Mouse (Mus musculus) heart, adult 2 months (tissue): ENCODE data around the gene Pkp2. TPM values are rescaled to one million over a fixed set of nuclear protein-coding genes. Genes with fewer than 3 reads are reported as not detected.

ENCODE experiments used
- DNase-seq, 2 experiments: peaks; one replicate each; pipeline ENCODE4 v3.0.0; 2021
- H3K27ac ChIP-seq: fragments of 200-600 bp; 2 replicates; pipeline ENCODE4 v1.8.1; 2022
- H3K27me3 ChIP-seq: fragments of 200-500 bp; 2 replicates; pipeline ENCODE4 v1.6.1; 2012; ENCODE audit warnings: mild to moderate bottlenecking, low read length, inconsistent platforms, mixed read lengths; ENCODE audit not compliant: control insufficient read depth, insufficient read depth
- H3K36me3 ChIP-seq: fragments of 200-500 bp; 2 replicates; pipeline ENCODE4 v1.6.1; 2012; ENCODE audit warnings: low read length, inconsistent platforms; ENCODE audit not compliant: control insufficient read depth, insufficient read depth
- H3K4me1 ChIP-seq: fragments of 200-500 bp; 2 replicates; pipeline ENCODE4 v1.6.1; 2011; ENCODE audit warnings: low read length; ENCODE audit not compliant: control insufficient read depth, insufficient read depth
- H3K4me3 ChIP-seq: fragments of 200-600 bp; 2 replicates; pipeline ENCODE4 v1.8.1; 2022
- H3K79me2 ChIP-seq: fragments of 200-500 bp; replicated peaks from 2 replicates; pipeline ENCODE4 v1.6.1; 2012; ENCODE audit warnings: mild to moderate bottlenecking, inconsistent platforms, low read length, moderate library complexity, mixed read lengths; ENCODE audit not compliant: control insufficient read depth, insufficient read depth
- H3K9ac ChIP-seq: fragments of 200-500 bp; 2 replicates; pipeline ENCODE4 v1.6.1; 2012; ENCODE audit warnings: low read depth, mild to moderate bottlenecking, control low read depth, inconsistent platforms, low read length, mixed read lengths
- CTCF ChIP-seq: fragments of 200-600 bp; IDR thresholded peaks from 2 replicates; pipeline ENCODE4 v1.8.1; 2022; ENCODE audit warnings: antibody characterized with exemption, mild to moderate bottlenecking, moderate library complexity
- EP300 ChIP-seq: fragments of 200-500 bp; IDR thresholded peaks from 2 replicates; pipeline ENCODE4 v1.6.1; 2011; ENCODE audit warnings: low read depth, low read length, control low read depth; ENCODE audit not compliant: insufficient read depth
- POLR2A ChIP-seq: fragments of 200-500 bp; IDR thresholded peaks from 2 replicates; pipeline ENCODE4 v1.6.1; 2011; ENCODE audit warnings: mild to moderate bottlenecking, low read depth, low read length, control low read depth; ENCODE audit not compliant: insufficient read depth
- WGBS: fragments of 180-500 bp; shearing (Covaris S2); methylation state at CpG from one replicate; pipeline ENCODE4 v1.1.7; 2018; 5-methylcytosine and 5-hydroxymethylcytosine counted together
- intact Hi-C: fragments of 180-260 bp; cut with DNase I; formaldehyde crosslinking; loops from one replicate; pipeline ENCODE4 v1.15.1; 2025
- polyA plus RNA-seq: library from polyadenylated mRNA; depleted of rRNA; stranded (reverse); fragments of >200 nt; gene quantifications from 2 replicates; pipeline ENCODE4 v1.2.3, GENCODE M21; 2012
- total RNA-seq, 2 experiments: library from RNA; stranded (reverse); gene quantifications; 2 replicates each; pipeline ENCODE4 v1.2.3; 2021

The Pkp2 gene
- total and polyA plus RNA-seq, 3 experiments, result 62.3 to 133 (median 123) TPM

DNA sequence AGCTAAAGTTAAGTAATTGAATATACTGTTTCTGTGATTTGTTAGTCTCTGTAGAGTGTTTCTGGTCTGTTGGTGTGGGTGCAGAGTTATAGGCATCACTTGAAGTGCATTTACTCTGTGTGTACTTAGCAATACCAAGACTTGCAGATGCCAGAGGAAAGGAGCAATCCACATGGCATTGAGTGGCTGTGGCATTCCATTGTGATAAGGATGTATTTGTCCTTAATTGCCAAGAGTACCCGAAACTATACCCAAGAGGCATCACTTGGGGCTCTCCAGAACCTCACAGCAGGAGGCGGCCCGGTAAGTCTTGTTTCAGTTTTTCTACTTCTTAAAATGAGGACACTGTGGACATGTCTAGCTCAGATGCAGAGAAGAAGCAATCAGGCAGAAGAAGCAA lies 49.3 kb downstream of the Pkp2 start:
- Histone ChIP-seq H3K4me3 (no peak overlapping the region), H3K36me3 (peaks cover 15% of the 10 kb centered on the region), H3K4me1 (peaks cover 3% of the 10 kb centered on the region), H3K79me2 (no peaks in the 10 kb centered on the region), H3K9ac (no peak overlapping the region), H3K27ac (no peak overlapping the region), H3K27me3 (no peaks in the 10 kb centered on the region)
- intact Hi-C loops, result no loop called here
- DNase-seq, result no peak
- TF ChIP-seq CTCF, result no peak
- no peak for TF ChIP-seq EP300
- TF ChIP-seq POLR2A, result no peak
- 69% methylated on average over 3 of the region's 3 CpGs for WGBS

DNA sequence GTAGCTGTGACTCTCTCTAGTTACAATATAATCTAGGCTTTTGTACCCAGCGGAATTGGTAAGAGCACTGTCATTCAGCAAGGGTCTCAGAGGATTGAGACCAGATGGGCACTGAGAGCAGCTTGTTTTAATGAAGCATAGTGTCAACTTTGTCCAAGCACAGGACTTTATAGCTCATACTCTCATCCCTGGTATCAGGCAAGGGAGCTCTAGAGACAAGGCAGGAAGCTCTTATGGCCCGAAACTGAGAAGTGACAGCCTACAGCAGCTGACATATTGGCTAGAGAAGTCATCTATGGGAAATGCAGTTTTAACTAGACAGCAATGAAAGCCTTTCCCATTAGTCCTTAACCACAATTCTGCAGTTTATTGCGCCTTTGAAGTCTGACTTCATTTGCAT lies 59.9 kb downstream of the Pkp2 start:
- Histone ChIP-seq H3K9ac (no peak overlapping the region), H3K27me3 (no peaks in the 10 kb centered on the region), H3K79me2 (no peaks in the 10 kb centered on the region), H3K27ac (no peak overlapping the region), H3K36me3 (no peaks in the 10 kb centered on the region; the same call in 1 of the 2 replicates), H3K4me1 (no peaks in the 10 kb centered on the region), H3K4me3 (no peak overlapping the region)
- WGBS, result 78% methylated on average over 3 of the region's 3 CpGs
- intact Hi-C loops, result no loop called here
- DNase-seq, result no peak
- TF ChIP-seq CTCF (no peak), POLR2A (no peak), EP300 (no peak)

- no peak overlapping the region for H3K9ac ChIP-seq
- DNase-seq, result no peak
- no peak overlapping the region for H3K4me3 ChIP-seq
- intact Hi-C loops, result no loop called here
- WGBS, result 75% methylated on average over 6 of the region's 6 CpGs
- no peaks in the 10 kb centered on the region for H3K4me1 ChIP-seq
- no peaks in the 10 kb centered on the region for H3K27me3 ChIP-seq
- TF ChIP-seq POLR2A (no peak), CTCF (no peak), EP300 (no peak)
- no peaks in the 10 kb centered on the region; the same call in 1 of the 2 replicates for H3K36me3 ChIP-seq
- no peak overlapping the region for H3K27ac ChIP-seq
- H3K79me2 ChIP-seq, result no peaks in the 10 kb centered on the region
Observed at GRCm38 (mm10) chr16:16273752-16274151, 60.6 kb downstream of the Pkp2 start.

GRCm38 (mm10) chr16:16302369-16303137 lies 89.4 kb downstream of the Pkp2 start, which contains the start of gene Yars2:
Yars2 (plus strand) TSS chr16:16302965.
- H3K36me3 ChIP-seq, result peaks cover 7% of the 10 kb centered on the region
- H3K79me2 ChIP-seq, result peaks cover 1% of the 10 kb centered on the region; the same call in 1 of the 2 replicates
- 0% methylated on average over 50 of the region's 50 CpGs for WGBS
- peaks cover 3% of the 10 kb centered on the region for H3K4me1 ChIP-seq
- intact Hi-C loops, result loop anchor here (2.0 to 5.0 kb wide), 5 partner anchors 56 to 465 kb away; partner anchors contain the start of gene Dnm1l
- TF ChIP-seq POLR2A (peak; percentile 97), EP300 (peak; percentile 34; the same call in 1 of the 2 replicates), CTCF (peak; percentile 62)
- peak within 1 kb of the TSS; percentile 85 for H3K4me3 ChIP-seq
- no peaks in the 10 kb centered on the region for H3K27me3 ChIP-seq
- peak within 1 kb of the TSS; percentile 81 for H3K9ac ChIP-seq
- peak within 1 kb of the TSS; percentile 97 for H3K27ac ChIP-seq
- peak; percentile 92 to 94 for DNase-seq

- intact Hi-C loops, result loop anchor here (2.0 to 5.0 kb wide), 5 partner anchors 56 to 466 kb away; partner anchors contain the start of gene Dnm1l
- no peaks in the 10 kb centered on the region for H3K27me3 ChIP-seq
- H3K27ac ChIP-seq, result peak overlapping the region; percentile 97
- H3K4me3 ChIP-seq, result peak overlapping the region; percentile 85
- DNase-seq, result no peak
- TF ChIP-seq EP300 (no peak), CTCF (no peak), POLR2A (no peak)
- H3K79me2 ChIP-seq, result peaks cover 1% of the 10 kb centered on the region; the same call in 1 of the 2 replicates
- peaks cover 3% of the 10 kb centered on the region for H3K4me1 ChIP-seq
- peaks cover 7% of the 10 kb centered on the region for H3K36me3 ChIP-seq
- under 1% methylated on average over 53 of the region's 61 CpGs for whole genome bisulfite sequencing
- H3K9ac ChIP-seq, result peak overlapping the region; percentile 81
Observed at GRCm38 (mm10) chr16:16303138-16303827, 90.2 kb downstream of the Pkp2 start.

GRCm38 (mm10) chr16:16303888-16304287 lies 90.8 kb downstream of the Pkp2 start:
- H3K9ac ChIP-seq, result no peak overlapping the region
- peaks cover 7% of the 10 kb centered on the region for H3K36me3 ChIP-seq
- H3K27me3 ChIP-seq, result no peaks in the 10 kb centered on the region
- WGBS, result 21% methylated on average over 7 of the region's 7 CpGs
- H3K79me2 ChIP-seq, result peaks cover 1% of the 10 kb centered on the region; the same call in 1 of the 2 replicates
- intact Hi-C loops, result loop anchor here (2.0 to 5.0 kb wide), 5 partner anchors 55 to 467 kb away; partner anchors contain the start of gene Dnm1l
- H3K4me3 ChIP-seq, result peak overlapping the region; percentile 85
- no peak overlapping the region; the same call in 1 of the 2 replicates for H3K27ac ChIP-seq
- TF ChIP-seq CTCF, result peak; percentile 53
- no peak for TF ChIP-seq EP300
- TF ChIP-seq POLR2A, result no peak
- H3K4me1 ChIP-seq, result peaks cover 3% of the 10 kb centered on the region
- DNase-seq, result no peak
